Mouse (Mus musculus): Measurements from ENCODE around the gene Pak1.

The Pak1 gene

DNA sequence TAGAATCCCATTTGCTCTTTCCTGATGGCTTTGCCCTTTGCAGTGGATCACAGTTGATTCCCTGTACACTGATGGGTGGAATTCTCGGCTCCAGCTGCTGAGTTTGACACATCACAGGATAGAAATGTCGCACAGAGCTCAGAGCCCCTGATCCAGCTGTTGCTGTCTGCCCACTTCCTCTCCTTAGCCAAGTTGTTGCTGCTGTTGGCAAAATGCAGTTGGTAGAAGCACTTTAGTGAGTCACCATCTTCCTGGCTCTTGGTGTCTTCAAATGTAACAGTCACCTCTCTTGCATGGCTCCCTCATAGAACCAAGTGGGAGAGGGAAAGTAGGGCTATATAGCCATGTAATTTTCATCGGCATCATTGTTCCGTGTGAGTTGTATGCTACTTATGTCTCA, 11.2 kb upstream of the Pak1 start:
- no peak for DNase-seq (ENCODE audit: low spot score in 2 of 2)

DNA sequence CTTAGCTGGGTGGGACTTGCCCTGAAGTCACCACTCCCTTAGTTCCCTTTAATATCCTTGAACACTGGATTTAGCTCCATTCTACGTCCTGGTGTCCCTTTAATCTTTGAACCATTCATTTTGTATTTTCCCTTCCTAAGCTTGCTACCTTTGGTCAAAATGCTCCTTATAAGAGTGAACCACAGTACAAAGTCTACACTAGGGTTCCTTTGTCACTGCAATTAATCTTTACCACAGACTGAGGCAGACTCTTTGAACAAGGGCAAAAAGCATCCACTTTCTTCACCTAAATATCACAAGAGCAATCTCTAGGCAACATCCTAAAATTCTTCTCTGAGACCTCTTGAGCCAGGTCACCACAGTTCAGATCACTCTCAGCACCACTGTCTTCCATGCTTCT, 8.1 kb upstream of the Pak1 start:
- no peak for DNase-seq (ENCODE audit: low spot score in 2 of 2)

DNA sequence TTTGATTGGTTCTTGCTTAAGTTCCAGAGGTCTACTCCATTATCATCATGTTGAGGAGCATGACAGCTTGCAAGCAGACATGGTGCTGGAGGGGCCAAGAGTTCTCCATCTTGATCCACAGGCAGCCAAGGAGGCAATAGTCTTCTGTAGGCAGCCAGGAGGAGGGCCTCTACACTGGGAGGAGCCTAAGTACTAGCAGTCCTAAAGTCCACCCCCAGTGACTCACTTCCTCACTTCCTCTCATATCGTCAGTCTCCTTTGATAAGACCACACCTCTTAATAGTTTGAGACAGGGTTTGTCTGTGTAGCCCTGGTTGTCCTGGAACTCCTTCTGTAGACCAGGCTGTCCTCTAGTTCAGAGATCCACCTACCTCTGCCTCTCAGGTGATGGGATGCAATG, 7.5 kb upstream of the Pak1 start:
- DNase-seq (ENCODE audit: low spot score in 2 of 2): no peak

GRCm38 (mm10) chr7:97781496-97781895, 6.8 kb upstream of the Pak1 start:
- DNase-seq (ENCODE audit: low spot score in 2 of 2): no peak

GRCm38 (mm10) chr7:97783523-97783922, 4.8 kb upstream of the Pak1 start:
- no peak for DNase-seq (ENCODE audit: low spot score in 2 of 2)

- peak; percentile 35 for DNase-seq (ENCODE audit: low spot score in 2 of 2)
Measured at GRCm38 (mm10) chr7:97788669-97789483, 535 bp downstream of the Pak1 start.

DNA sequence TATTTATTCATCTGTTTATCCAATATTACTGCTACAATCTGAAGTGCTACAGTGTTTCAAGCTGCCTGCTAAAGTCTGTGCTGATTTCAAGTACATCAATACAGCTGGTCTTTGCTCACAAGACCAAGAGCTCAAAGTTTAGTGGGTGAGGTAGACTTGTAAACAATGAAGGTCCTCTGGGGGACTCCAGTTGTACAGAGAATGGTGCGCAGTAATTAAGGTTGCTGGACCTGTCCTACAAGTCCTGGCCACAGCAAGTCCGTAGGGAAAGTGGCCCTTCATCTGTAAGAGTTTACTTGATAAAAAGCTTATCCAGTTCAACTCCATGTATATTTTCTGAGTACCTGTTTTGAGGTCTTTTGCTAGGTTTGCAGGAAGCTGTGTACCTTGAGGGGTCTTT, 1.9 kb downstream of the Pak1 start:
- DNase-seq (ENCODE audit: low spot score in 2 of 2): no peak

GRCm38 (mm10) chr7:97792324-97792723, 4.0 kb downstream of the Pak1 start:
- DNase-seq (ENCODE audit: low spot score in 2 of 2): no peak

DNA sequence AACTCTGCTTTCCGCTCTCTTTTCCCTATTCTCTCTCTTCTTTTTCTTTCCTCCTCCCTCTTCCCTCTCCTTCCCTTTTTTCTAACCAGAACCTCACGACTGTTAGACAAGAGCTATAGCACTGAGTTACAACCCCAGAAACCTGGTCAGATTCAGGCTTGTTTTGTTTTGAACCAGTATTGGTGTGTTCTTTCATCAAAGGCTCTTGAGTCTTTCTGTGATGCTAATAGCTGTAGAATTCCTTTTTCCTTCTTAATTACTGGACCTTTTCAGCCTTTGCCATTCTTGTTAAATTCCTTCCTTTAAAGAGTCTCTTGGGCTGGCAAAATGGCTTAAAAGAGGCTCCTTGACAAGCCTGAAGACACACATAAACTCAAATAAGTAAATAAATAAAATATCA, 14.8 kb downstream of the Pak1 start:
- DNase-seq (ENCODE audit: low spot score in 2 of 2): no peak

DNA sequence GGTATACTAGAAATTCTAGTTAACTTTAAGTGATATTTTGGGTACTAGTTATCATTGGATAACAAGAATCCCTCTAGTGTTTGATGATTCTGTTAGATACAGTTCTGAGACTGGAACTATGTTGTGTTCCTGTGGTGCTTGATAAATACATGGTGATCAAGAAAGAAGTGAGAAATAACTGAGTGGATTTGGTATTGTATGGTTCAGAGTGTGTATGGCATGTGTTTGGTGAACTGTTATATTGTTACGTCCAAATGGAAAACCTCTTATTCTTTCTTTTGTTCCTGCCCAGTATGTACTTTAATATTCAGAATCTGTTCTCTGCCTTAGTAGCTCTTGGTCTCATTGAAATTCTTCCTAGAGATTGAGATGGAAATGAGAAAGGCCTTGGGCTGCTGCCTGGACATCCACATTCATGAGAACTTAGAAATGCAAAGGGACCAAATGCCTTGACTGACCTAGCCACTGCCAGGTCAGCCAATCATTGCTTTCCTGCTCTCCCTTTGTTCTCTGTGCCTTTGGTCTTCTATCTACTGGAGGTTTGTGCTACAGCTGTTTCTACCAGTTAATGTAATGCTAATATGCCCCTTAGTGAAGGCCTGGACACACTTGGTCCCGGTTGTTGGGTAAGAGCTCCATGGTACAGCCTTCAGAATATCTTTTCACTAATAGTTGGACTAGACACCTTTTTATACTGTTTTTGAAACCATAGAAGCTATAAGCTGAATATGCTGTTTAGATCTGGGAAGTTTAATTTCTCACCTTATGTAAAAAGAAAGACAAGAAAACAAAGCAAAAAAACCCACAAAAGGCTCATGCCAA, 16.1 kb downstream of the Pak1 start:
- no peak for DNase-seq (ENCODE audit: low spot score in 2 of 2)

DNA sequence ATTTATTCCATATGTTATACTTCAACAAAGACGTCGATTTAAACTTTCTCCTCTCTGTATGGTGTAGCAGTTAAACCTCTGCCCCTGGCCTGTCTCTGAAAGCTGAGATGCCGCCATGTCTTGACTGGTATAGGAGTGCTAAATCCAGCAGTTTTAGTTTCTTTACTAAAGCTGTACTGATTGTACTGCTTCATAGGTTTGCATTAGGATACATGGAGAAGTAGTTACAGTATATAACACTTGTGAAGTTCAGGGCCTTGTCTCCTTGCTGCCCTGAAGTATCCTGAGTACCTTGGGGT, 16.7 kb downstream of the Pak1 start:
- DNase-seq (ENCODE audit: low spot score in 2 of 2): no peak

DNA sequence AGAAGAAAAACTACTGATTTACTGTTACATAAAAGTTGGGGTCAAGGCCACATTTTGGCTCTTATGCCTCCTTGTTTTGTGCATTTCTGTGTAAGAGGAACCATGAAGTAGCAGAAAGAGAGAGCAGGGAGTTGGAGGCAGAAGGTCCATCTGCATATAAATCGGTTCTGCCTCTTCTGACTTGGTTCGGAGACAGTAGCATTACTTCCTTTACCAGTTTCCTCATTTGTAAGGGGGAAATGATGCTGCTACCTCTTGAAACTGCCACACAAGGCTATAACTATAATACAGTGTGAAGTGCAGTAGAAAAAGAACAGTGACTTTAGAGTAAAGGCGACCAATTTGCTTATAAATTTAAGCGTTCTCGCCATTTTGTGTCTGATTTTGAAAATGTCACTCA, 21.0 kb downstream of the Pak1 start:
- DNase-seq (ENCODE audit: low spot score in 2 of 2): no peak

GRCm38 (mm10) chr7:97821875-97822274, 33.5 kb downstream of the Pak1 start:
- no peak for DNase-seq (ENCODE audit: low spot score in 2 of 2)

- no peak for DNase-seq (ENCODE audit: low spot score in 2 of 2)
Measured at GRCm38 (mm10) chr7:97829091-97829490, 40.8 kb downstream of the Pak1 start.

DNA sequence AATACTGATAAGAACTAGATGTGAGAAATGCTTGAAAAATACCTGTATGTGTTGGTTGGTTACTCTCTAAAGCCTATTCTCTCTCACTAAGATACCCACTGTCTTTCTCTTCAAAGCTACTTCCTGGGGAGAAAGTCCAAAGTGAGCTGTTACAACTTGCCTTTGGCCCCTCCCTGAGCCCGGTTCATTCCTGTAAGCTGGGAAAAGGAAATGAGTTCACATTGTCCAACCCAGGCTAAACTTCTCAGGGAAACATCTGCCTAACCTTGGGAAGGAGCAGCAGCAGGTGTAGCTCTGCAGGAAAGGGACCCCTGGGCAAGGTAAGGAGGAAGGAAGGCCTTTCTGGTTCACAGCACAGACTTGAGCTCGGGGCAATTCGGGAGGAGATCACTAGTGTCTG, 42.4 kb downstream of the Pak1 start:
- DNase-seq (ENCODE audit: low spot score in 2 of 2): no peak

- no peak for DNase-seq (ENCODE audit: low spot score in 2 of 2)
Measured at GRCm38 (mm10) chr7:97832987-97833386, 44.6 kb downstream of the Pak1 start.

DNA sequence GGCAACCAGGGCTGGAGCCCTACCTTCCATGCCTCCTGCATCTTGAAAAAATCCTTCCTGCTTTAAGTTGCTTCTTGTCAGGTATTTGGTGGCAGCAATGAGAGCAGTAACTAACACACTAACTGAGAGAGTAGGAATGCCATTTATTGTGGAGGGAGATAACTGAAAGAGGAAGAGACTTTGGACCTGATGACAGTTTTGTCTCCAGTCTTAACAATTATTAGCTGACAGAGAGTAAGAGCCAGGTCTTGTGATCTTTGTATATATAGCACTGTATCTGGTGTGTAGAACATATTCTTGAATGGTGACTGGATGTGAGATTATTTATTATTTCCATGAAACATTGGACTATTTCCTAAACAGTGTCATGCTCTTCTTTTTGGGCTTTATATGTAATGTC, 50.2 kb downstream of the Pak1 start:
- no peak for DNase-seq (ENCODE audit: low spot score in 2 of 2)

DNA sequence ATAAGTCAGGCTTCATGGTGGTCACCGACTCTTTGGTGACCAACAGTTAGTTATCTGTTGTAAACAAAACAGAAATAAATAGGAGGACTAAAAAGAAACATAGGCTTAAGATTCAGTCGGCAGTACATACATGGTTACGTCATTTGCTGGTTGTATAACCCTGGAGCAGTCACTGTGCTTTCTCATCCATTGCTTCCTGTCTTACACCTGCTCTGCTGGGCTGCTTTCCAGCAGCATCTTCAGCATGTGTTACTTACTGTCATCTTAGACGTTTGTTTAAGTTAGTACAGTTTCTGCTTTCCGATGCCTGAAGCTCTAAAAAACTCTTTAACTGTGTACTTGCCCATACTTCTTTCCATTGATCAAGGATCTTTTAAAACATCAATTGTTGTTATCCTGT, 53.0 kb downstream of the Pak1 start:
- DNase-seq (ENCODE audit: low spot score in 2 of 2): peak; percentile 59 to 75

GRCm38 (mm10) chr7:97842332-97842731, 54.0 kb downstream of the Pak1 start:
- no peak for DNase-seq (ENCODE audit: low spot score in 2 of 2)

DNA sequence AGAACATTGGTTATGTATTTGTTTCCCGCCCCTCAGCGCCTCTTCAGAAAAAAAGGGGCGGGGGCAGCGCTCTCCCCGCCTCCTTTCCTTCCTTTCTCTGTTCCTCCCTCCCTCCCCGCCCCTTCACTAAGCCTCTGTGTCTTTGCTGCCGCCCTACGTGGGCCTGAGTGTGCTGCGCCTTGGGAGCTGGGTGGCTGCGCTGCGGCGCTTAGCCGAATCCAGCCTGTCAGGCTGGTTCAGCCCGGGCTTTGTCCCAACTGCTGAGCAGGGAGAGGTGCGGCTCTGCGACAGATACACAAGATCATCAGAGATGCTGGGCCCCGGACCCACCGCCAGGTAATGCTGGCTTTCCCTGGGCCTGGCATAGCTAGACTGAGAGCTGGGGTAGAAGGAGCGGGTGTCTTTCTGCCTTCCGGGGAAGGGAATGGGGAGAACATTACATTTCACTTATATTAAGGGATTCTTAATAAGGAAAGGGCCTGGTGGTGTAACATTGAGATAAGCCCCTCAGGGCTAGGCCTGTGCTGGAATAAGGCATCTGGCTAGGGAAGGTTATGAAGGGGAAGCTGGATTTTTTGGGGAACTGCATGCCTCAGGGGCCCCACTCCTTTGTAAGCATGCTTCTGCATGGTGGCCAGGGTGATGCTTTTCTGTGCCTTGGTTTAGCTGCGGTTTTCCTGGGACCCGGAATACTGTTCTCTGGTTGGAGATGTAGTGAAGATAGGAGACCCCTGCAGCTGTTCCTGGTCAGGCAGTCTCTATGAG, 54.6 kb downstream of the Pak1 start:
- peak; percentile 83 to 85 for DNase-seq (ENCODE audit: low spot score in 2 of 2)

DNA sequence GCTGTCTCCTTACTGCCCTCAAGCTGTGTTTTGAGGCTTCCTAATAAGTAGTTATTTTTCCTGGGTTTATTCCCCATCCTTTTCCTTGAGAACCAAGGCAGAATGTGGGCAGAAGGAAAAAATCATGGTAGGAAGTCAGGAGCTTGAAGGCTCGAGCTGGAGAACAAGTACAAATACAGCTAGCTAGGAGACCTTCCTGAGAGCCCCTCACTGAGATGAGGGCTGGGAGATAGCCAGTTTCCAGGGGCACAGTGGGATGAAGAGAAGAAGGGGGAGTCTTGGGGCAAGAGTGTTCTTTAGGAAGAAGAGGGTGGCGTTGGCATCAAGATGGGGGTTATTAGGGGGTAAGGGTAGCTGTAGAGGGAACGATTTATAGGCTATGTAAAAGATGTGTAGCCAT, 56.1 kb downstream of the Pak1 start:
- no peak for DNase-seq (ENCODE audit: low spot score in 2 of 2)

GRCm38 (mm10) chr7:97845546-97845945, 57.2 kb downstream of the Pak1 start:
- no peak for DNase-seq (ENCODE audit: low spot score in 2 of 2)

DNA sequence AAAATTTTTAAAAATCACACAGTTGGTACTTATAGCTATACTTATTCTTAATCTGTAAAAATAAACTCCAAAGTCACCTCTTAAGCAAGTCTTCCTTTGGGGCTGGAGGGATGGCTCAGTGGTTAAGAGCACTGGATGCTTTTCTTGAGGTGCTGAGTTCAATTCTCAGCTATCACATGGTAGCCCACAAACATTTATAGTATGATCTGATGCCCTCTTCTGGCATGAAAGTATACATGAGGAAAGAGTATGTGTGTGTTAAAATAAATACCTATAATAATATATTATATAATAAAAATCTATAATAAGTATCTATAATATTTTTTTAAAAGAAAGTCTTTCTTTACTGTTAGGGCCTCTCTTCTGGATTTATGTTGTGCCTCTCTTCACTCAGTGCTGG, 58.2 kb downstream of the Pak1 start:
- DNase-seq (ENCODE audit: low spot score in 2 of 2): no peak

All from right cerebral cortex, adult 2 months (tissue).